Mouse (Mus musculus) fat pad, adult 2 months (tissue): ENCODE data around the gene Cox19.

Experiments
- DNase-seq: peaks from one replicate; pipeline ENCODE4 v3.0.0-alpha.2; 2011; ENCODE audit warnings: low read depth, low spot score; ENCODE audit errors: extremely low read depth

Cox19 gene

DNA sequence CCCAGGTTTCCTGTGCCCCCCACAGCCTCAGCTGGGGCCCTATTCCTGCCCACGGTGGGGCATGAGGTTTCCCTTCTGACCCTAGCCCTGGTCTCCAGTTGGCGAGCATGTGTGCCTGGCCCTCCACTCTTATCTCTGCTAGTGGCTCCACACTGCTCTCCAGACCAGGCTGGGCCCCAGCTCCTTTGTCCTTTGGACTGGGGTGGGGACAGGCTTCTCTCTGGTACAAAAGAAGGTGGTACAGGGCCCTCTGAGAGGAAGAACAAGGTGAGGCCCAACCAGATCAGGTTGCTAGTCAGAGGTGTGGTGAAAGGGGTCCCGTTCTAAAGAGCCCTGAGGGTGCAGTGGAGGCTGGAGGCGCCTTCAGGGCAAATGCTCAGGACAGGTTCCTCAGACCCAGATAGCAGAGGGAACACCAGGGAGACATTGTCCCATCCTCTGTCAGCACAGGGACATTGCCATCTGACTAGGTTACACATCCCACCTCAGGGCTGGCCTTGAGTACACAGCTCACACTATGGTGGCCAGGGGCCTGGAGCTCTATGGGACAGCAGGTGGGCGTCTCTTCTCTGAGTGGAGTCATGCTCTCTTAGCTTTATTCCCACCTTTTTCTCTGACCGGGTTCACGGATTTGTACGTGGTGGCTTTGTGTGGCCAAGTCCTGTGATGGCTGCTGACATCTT lies 18.5 kb downstream of the Cox19 start:
- DNase-seq, result no peak

DNA sequence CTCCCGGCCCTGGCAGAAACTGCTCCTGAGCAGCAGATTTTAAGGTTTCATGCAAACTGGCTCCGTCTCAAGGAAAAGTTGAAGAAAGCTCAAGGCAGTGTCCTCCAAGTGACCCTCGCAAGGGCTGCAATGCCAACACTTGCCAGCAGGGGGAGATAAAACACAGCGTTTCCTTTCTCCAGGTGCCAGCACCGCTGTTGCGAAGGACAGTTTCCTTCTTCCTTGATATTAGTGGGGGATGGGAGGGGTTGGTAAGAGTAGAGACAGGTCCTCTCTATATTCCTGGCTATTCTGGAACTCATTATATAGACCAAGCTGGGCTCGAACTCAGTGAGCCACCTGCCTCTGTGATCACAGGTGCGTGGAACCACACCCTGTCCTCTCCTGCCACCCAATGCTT lies 19.5 kb downstream of the Cox19 start:
- no peak for DNase-seq

DNA sequence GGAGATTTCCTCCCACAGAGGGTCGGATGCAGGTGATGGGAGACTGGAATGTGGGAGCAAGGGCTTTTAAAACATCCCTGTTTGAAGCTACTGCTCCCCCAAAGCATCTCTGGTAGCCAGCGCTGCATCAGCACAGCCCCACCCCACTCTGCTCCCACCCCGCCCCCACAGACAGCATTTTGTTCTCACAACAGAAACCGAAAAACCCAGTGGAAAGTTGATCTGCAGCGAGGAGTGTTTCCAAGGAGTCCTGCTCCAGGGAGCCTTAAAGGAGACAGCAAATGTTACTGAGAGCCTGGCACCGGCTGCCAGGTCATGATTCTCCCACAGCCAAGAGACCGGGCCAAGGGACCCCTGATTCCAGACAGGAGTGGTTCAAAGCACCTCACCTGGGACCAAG lies 20.5 kb downstream of the Cox19 start:
- DNase-seq, result no peak

DNA sequence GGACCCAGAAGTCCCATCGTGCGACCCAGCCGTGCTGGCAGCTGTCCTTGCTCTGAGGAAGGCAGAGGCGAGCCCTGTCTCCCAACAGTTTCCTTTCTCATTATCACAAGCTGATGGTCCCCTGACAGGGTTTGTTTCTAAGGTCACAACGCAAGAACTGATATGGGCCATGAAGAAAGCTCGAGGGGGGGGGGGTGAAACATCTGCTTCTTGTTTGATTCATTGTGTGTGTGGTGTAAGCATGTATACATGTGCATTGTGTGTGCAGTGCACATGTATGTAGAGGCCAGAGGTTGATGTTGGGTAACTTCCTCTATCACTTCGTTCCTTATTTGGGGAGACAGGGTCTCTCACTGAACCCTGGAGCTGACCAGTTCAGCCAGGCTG lies 23.6 kb downstream of the Cox19 start:
- no peak for DNase-seq

DNA sequence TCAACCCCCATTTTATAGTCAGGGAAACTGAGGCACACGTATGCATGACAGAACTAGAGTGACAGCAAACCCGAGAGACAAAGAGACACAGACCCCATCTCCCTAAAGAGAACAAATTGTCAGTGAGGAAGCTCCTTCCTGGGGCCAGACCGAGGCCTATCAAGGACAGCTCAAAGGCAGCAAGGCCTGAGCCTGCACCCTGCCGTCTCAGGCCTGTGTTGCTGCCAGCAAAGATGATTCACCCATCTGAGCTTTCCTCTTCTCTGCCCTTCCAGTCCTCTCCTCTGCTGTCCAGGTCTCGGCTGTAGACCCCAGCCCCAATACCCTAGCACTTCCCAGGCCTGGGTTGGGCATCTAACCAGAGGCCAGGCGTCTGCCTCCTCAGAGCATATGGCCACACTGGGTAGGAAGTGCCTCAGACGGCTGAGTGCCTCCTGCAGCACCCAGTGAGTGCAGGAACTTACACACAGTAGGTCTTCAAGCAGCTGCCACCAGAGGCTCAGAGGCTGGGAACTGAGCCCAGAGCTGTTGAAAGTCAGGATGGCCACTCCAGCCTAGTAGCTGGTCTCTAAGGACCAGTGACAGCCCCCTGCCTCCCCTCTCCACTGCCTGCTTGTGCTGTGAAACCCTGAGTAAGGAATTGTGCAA lies 24.1 kb downstream of the Cox19 start:
- DNase-seq, result no peak

DNA sequence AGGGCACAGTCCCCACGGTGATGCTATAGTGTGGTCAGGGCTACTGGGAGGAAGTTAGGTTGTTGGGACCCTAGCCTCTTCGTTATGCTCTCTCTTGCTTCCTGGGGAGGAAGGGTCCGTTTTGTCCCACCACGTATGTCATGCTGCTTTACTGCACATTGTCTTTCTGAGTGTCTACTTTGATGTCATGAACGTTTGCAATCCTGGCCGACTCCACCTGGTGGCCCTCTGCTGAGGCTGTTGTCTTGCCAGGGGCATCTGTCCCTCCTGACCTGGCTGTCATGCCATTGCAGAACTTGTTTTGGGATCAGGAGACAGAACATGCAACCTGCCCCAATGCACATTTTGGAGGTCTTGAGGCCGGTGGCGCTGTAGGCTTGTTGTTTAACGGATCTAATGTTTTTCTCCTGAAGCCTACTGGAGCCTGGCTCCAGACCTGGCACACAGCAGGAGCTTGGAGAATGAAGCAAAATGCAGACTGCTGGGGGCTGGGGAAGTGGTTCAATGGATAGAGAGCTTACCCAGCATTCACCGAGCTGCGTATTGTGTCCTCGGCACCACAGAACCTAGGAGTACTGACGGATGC lies 25.0 kb downstream of the Cox19 start:
- DNase-seq, result no peak

DNA sequence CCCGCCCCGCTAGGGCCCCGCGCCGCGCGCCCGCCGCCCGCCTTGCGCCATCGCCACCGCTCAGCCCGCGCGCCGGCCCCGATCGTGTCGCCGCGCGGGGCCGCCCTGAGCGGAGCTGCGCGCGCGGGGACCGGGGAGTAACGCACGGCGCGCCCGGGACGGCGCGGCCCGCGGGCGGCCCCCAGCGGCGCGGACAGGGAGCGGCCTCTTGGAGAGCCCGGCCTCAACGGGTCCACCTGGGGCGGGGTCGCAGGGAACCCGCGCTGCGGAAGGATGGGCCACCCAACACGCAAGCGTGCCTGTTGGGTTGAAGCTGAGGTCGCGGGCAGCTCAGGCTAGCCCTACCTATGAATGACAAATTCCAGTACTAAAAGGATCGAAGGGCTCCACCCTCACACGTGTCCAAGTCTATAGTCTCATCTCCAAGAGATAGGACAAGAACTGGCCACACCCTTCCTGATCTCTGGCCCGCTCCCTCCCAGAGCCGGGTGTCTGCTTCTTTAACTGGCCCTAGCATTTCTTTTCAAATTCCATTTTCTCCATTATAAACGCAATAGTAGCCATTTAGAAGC lies 25.7 kb downstream of the Cox19 start, which contains the start of gene Adap1:
Gene Adap1, minus strand, starts transcription at position 228 of the 572 bp plus-strand sequence.
- DNase-seq, result no peak

DNA sequence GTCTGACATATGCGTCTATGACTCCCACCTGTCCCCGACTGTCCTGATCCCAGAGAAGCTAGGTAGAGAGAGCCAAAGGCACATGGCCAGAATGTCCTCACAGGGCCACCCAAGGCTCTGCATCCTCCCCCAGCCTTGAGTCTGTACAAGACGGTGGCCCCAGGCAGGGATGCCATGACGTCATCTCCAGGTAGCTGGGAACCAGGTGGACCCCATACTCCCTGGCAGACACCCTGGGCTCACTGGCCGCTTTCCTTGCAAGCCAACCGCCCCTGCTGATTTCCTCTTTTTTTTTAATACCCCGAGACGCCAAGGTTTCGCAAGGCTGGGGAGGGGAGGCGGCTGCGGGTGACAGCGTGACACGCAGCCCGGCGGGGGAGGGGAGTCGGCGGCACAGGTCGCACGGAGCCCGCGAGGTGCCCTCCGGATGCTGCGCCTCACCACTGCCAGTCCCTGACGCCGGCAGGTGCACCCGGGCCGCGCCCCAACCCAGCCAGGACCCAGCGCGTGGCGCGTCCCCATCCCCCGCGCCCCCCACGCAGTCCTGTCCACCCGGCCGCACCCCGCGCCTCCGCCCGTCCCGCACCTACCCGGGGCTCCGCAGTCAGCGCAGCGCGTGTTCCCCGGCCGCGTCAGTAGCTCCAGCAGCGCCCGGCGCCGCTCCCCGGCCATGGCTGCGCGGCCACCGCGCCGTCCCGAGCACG lies 26.4 kb downstream of the Cox19 start:
- DNase-seq, result no peak

DNA sequence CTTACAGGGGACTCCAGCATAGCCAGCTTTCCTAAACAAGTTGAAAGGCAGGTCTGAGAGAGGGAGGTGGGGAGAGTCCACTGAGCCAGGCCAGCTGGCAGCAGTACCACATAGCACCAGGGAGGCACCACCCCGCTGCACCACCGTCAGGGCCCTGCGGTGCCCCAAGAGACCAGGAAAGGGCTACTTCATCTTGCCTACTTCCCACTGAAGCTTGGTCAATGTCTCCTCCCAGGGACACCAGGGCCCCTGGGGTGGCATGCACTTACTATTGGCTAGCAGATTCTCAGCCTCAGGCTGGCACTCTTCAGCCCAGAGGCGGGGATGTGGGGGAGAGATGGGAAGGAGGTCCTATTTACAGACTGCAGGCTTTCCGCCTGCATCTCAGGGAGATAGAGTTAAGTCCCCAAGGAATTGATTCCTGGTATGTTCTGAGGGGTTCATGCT lies 27.1 kb downstream of the Cox19 start:
- DNase-seq, result no peak

DNA sequence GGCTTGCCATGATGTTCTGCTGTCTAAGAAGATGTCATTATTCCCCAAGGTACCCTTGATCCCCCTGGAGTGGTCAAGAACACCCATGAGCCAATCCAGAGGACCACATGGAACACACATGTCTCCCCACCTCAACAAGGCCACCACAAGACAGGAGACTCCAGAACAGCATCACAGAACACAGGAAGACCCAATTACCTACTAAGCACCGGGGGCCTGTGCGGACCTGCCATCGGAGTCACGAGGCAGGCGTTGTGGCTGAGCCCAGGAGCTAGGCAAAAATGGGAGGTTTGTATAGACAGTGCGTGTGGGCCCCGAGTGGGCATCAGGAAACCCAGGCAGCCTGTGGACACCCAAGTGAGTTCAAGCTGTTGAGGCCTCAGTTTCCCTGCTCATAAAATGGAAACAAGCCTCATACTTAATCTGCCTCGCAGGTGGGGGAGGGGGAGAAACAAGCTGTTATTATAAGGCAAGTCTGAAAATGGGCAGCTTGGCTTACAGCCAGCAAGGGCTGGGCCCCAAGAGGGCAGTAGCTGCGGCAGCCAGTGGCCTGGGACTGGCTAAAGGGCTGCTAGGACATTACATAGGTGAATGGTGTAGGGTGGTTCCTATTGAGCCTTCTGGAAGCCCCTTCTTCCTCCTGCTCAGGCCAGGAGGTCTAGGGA lies 27.8 kb downstream of the Cox19 start:
- no peak for DNase-seq

DNA sequence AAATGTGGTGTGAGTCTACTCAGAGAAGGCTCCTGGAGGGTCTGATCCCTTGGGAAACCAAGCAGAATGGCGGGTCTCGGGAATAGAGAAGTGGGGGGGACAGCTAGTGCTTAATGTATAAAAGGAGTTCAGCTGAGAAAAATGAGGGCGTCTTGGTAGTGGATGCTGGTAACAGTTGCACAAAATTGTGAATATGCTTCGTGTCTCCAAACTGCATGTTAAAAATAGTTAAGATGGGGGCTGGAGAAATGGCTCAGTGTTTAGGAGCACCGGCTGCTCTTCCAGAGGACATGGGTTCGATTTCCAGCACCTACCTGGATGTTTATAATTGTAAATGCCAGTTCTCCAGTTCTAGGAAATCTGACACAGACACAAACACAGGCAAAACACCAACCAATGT lies 29.9 kb downstream of the Cox19 start:
- no peak for DNase-seq

DNA sequence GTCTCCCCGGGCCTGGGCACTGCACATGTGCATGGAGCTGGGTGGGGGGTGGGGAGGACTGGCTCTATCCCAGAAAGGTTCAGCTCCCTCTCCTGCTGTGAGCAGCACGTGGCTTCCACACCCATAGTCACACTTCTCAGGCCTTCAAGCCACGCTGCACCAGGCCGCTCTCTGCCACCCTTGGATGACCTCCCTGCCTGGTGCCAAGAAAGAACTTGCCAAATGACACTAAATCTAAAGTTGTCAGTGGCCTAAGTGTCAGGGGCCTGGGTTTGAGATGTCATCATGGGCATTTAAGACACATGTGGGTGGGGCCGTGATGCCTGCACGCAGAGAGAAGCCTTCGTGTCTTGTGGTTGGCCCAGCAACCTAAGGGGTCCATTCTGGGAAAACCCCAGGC lies 30.8 kb downstream of the Cox19 start:
- DNase-seq, result no peak

DNA sequence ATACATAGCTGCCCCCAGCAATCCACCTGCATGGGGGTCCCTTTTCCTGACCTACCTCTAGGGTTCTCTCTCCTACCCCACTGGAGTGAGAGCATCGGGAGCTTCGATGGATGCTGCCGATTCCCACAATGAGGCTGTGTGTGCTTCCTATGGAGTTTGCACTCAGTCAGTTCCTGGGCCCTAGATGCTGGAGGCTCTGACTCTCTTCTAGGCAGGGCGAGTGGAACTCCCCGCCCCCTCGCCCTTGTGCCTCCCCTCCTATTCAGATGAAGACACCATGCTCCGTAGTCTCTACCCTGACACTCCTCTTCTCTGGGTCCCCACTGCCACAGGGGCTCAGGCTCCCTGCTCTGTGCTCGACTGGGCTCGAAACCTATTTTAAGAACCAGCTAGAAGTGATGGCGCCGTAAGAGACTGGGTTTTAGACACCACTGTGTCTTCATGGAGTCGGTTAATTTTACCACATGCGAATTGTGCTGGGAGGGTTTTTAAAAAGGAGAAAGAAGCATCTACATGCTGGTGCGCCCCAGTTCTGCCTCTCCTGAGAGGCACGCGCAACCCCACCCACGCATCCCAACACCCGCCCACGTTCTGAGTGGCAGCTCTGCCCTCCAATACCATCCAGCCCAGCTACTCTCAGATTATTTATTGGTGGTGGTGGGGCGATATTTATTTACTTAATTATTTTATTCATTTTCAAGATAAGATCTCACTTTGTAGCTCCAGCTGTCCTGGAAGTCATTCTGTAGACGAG lies 33.3 kb downstream of the Cox19 start:
- no peak for DNase-seq

DNA sequence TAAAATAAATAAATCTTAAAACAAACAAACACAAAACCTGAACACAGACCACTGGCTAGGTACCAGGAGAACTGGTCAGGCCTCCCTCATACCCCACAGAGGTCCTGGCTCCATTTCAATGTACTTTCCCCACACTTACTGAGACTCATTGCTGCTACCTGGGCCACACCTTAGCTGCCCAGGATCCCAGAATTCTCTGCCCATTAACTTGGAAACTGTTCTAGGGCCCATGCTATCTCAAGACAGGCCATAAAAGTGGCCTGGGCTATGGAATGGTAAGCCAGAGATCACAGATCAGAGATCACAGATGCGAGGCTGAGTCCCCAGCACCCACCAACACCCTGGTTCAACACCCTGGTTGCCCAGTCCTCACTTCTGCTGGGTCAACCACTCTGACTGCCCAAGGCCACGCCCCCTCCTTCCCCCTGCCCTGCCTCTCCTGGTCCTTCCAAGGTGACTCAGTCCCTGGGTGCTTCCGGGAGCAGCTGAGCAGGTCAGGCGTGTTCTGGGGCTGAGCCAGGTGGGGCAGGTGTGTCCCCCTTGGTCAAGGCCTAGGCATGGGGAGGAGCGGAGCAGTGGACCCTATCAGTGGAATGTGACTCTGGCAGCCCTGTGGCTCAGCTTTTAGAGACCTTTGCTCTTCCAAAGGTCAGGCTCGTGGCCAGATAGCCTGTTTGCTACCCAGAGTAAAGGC lies 34.1 kb downstream of the Cox19 start:
- DNase-seq, result no peak

DNA sequence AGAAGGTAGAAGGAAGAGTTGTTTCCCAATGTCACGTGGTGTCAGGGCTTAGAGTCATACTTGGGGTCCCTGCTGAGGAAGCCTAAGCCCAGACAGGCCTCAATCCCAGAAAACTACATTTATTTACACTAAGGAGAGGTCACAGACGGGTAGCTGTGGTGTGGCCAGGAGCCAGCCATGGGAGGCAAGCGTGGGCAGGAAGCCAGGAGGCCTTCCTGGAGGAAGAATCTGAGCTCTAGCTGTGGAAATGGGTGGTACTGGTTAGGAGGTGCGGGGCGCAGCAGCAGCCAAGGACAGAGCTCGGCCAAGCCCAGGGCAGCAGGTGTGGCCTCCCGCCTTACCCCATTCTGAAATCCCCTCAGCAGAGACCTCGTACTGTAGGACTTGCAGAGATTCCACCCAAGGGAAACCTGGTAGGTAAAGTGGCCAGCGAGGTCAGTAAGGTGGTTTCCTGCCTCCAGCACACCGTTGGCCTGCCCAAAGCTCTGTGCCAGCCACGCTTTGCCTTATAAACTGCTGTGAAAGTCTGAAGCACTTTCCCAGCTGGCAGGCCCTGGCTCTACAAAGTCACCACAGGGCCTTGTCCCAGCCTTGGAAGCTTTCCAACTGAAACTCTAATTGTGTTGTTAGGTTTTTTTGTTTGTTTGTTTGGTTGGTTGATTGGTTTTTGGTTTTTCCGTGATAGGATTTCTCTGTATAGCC lies 36.1 kb downstream of the Cox19 start:
- DNase-seq, result no peak

DNA sequence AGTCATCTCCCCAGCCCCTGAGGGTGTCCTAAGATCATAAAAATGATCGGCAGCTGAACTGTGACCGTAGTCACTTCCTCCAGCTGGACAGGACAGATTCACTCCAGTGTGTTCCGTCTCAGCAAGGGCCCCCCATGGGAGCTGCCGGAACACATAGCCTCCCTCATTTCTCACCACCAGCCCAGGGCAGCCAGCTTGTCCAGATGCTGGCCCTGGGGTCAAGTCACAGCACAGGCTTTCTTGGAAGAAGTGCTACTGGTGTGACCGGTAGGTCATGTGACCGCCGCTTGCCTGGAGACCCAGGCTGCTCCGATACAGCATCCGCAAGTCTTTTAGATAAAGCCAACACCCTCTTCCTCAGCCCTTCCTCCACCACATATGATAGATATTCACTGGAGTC lies 37.7 kb downstream of the Cox19 start:
- DNase-seq, result no peak

DNA sequence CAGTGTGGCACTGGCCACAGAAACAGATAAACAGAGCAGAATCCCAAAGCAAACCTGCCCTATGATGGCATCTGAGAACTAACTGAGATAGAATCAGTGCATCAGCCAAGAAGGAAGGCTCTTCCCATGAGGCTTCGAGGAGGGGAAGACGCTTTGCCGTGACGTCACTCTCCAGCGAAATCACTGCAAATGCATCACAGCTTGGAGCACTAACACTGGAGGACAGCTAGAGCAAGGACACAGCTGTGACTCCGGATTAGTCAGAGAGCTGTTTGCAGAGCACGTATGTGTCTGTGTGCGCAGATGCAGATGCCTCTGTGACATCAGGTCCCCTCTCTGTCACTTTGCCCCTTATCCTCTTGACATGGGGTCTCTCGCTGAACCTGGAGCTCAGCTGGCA lies 39.4 kb downstream of the Cox19 start:
- no peak for DNase-seq

DNA sequence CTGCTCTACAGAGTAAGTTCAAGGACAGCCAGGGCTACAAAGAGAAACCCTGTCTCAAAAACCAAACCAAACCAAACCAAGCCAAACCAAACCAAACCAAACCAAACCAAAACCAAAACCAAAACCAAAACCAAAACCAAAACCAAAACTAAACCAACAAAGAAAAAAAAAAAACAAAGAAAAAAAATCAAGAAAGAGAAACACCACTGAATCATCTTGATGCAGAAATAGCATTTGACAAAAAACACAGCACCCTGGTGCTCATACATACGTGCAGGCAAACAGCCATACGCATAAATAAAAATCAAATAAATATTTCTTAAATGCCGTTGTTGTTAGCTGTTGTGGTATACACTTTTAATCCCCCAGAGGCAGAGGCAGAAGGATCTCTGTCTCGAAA lies 40.7 kb downstream of the Cox19 start:
- DNase-seq, result no peak

DNA sequence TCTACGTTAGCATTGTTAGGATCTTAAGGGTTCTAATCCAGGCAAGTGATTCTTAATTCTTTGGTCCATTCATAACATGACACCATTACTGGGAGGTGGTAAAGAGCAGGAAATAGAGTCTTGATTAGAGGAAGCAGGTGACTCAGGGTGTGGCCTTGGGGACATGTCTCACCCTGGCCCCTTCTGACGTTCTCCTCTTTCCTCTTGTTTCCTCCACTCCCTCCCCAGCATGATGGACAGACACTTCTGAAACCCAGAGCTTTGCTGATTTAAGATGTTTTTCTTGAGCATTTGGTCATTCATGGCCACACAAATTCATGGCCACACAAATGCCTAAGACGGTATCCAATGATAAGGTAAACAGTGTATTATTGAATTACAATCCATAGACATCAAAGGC lies 41.3 kb downstream of the Cox19 start:
- DNase-seq, result no peak
